Mouse (Mus musculus) MEL (cell line): ENCODE measurements at regions not wholly inside any gene's neighbourhood (a gene's known extent, or its start where the extent isn't known, plus 50 kb on each side); places are given as distances from the start of the nearest gene placed in this dataset.

Experiments
- POLR2A ChIP-seq, 2 experiments: IDR thresholded peaks; 2 replicates each; pipeline ENCODE4 v1.6.1; 2011 to 2012; ENCODE audit warnings: low read length in 2 of 2, mild to moderate bottlenecking in 2 of 2, control low read depth in 1 of 2, improper control_type of control experiment in 1 of 2, low read depth in 1 of 2, moderate library complexity in 1 of 2; ENCODE audit not compliant: control insufficient read depth in 1 of 2, insufficient read depth in 1 of 2, poor library complexity in 1 of 2
- RCOR1 ChIP-seq: IDR thresholded peaks from 2 replicates; pipeline ENCODE4 v1.6.1; 2012; ENCODE audit warnings: low read depth, mild to moderate bottlenecking, inconsistent platforms, low read length, improper control_type of control experiment
- ZC3H11A ChIP-seq: IDR thresholded peaks from 2 replicates; pipeline ENCODE4 v1.6.1; 2012; ENCODE audit warnings: low read depth, mild to moderate bottlenecking, inconsistent platforms, low read length, improper control_type of control experiment

DNA sequence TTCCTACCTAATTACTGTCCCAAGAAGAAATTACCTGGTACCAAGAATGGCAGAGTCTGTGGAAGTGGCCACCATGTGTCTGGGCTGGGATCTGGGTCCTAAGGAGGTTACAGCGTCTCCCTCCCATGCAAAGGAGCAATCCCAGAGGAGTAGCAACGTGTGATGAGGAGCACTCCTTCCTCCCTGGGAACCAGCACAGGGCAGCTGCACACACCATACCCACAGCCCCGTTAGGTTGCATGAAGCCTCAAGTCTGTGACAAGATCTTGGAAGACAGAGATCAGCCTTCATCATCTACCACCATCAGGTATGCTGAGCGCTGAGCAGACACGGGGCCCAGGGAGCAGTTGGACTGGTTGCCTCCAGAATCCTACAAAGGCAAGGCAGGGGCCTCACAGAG is 95.7 kb downstream of the Edn3 start:
- no peak for TF ChIP-seq POLR2A (IDR thresholded peaks at IDR 0.05; ENCODE audit: control insufficient read depth in 1 of 2, insufficient read depth in 1 of 2, low read depth in 1 of 2, low read length in 2 of 2, poor library complexity in 1 of 2)
- no peak for TF ChIP-seq RCOR1
- TF ChIP-seq ZC3H11A = no peak
